Mouse (Mus musculus): ENCODE measurements at regions not wholly inside any gene's neighbourhood (a gene's known extent, or its start where the extent isn't known, plus 50 kb on each side); places are given as distances from the start of the nearest gene placed in this dataset.

DNA sequence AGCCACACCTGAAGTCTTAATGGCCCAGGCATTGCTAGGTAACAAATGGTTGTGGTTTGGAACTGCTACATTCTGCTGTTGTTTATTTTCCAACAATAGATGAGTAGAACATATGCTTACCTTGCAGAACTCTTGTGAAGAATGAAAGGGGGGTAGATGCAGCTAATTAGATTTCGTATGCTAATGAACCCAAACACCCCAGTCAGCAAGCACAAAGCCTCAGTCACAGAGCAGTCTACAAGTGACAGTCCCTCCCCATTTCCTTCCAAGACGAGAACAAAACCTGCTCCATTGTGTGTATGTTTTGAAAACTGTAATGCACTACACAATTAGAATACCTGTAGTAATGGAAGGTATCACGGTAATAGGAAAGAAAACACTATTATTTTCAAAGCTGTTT lies 190.2 kb downstream of the Kdr start:
- in situ Hi-C loops (cut with MboI; ENCODE audit: unreplicated experiment in 2 of 2) = no loop called here

DNA sequence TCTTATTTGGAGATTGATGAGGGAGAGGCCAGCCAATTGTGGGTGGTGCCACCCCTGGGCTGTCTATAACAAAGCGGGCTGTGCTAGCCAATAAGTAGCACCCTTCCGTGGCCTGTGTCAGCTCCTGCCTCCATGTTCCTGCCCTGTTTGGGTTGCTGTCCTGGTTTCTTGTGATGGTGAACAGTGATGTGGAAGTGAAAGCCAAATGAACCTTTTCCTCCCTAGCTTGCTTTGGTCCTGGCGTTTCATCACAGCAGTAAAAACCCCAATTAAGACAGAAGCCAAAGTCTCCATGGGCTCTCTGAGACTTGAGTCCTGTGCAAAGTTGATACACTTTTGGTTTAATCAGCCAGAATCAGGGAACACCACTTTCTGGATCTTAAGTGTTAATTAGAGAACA lies 192.1 kb downstream of the Kdr start:
- in situ Hi-C loops (cut with MboI; ENCODE audit: unreplicated experiment in 2 of 2) = no loop called here

DNA sequence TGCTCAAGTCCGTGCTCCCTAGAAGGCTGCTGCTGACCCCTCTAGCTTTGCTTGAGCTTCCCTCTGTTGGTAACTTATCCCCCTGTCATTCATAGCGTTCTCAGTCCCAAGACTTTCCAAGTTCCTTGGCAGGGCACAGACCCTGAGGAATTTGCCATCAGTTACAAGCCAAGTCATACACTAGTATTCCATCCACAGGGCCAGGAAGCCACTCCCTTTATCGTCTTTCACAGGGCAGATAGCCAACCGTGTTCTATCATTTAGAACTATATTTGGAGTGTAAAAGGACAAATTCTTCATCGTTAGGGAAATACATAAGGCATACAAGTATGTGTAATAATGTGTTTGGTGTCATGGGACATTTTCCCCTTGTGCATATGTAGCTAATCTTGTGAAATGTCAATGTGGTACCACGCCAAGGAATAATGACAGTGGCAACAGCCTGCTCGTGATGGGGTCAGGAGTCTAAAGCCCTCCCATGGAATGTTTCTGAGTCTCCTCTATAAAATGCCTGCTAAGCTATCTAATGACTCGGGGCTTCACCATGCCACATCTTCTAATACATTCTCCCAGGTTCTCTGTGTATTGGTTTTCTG lies 193.2 kb downstream of the Kdr start:
- in situ Hi-C loops (cut with MboI; ENCODE audit: unreplicated experiment in 2 of 2) = no loop called here

DNA sequence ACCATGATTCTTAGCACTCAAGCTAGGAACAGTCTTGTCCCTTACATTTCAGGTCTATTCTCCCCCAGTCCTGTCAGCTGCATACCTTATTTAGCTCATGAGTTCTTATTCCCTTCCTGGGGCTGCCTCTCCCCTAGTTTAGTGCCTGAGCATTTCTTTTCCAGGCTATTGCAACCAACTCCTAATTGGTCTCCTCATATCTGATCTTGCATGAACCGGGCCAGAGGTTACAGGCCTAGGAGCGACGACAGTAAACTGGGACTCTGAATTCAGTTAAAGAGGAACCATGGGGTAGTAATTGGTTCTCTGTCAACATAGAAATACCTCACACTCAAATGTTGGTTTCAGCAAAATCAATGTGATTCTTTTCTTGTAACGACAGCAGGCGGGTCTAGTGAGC lies 195.9 kb downstream of the Kit start:
- in situ Hi-C loops (cut with MboI; ENCODE audit: unreplicated experiment in 2 of 2) = no loop called here

DNA sequence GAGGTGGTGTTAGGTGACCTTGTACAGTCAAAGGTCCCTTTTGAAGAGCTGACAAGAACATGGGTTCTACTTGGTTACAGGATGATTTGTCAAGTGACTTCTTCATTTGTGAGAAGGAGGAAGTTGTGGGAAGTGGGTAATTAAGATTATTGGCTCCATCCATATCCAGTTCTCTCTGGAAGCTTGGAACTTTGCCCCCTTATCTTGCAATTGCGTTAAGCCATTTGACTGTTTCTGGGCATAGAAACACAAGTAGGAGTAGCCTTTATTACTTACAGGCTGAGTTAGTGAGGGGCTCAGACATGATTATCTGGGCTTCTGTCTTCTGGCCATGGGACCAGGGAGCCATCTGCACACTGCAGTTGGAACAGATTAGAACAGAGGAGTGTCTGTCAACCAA lies 192.5 kb downstream of the Kit start:
- in situ Hi-C loops (cut with MboI; ENCODE audit: unreplicated experiment in 2 of 2) = no loop called here

DNA sequence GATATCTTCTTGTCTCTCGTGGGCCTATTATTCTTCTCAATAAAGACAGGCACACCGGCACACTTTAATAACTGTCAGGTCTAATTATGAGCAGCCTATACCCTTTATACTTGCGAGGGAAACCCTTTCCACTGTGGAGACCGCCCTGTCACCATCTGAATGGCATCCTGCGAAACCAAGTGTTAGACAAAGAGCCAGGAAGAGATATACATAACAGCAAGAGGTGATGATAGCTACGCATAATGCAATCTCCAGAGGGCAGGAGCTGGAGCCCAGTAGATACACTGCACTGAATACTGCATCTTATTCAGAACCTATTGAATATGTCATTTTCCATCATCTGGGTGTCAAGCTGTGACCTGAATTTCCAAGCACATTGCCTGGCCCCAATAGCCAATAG lies 187.7 kb downstream of the Kit start:
- in situ Hi-C loops (cut with MboI; ENCODE audit: unreplicated experiment in 2 of 2) = no loop called here

DNA sequence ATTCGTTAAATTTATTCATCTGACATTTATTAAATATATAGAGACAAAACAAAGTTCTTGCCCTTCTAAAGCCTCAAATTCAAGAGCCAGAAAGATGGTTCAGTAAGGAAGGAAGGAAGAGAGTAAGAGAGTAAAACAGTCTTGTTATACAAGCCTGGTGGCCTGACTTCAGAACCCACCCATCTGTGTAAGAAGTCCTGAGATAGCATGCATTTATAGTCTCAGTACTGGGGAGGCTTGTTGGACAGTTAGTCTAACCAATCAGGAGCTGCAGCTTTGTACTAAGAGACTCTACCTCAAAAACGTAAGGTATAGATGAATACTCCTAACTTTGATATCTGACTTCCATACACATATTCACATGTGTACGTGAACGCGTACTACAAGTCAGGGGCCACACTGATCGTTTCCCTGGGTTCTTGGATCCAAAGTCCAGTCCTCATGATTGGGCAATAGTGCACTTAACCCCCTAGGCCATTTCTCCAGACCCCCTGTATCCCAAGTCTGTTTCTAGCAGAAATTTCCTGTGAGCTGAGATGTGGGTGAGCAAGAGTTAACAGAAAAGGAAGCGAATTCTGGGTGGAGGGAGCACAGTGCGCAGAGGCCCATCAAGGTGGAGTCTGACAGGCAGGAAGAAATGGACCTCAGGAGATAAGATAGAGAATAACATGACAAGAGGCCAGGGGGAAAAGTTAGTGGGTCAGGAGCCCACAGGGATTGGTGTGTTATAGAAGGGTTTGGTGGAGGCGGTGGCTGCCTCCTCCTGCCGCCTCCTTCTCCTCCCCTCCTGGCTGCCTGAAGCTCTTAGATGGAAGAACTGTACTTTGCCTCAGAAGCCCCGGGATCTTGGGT lies 187.0 kb downstream of the Kit start:
- in situ Hi-C loops (cut with MboI; ENCODE audit: unreplicated experiment in 2 of 2) = no loop called here

DNA sequence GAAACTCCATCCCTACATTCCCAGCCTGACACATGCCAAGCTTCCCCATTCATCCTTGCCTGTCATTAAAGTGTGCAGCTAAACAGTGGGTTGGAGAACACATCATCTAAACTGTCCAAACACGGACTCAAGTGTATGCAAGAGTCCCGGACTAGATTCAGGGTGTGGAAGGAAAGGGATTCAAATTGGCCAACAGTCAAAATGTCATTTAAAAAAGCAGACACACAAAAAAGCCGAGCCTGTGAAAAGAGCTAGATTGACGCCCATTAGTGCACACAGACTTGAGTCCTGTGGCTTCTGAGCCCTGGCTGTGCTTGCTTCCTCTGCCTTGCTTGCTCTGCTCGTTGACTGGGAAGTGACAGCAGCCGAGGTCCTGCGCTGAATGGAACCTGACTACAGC lies 181.5 kb downstream of the Kit start:
- in situ Hi-C loops (cut with MboI; ENCODE audit: unreplicated experiment in 2 of 2) = no loop called here

DNA sequence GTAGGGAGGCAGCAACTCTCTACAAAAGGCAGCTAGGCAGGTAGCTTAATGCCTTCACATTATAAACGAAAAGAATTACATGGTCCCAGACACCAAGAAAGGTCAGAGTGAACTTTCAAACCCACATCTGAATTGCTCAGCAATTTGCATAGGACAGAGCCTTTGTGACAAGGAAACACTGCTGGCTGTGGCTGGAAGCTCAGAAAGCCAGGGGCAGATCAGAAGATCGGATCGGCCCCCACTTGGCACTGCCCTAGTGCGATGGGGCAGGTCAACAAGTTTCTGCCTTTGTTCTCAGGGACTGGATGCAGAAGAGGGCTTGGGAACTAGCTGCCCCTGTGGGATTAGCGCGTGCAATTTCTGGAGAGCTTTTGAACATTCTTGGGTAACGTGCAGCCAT lies 179.6 kb downstream of the Kit start:
- in situ Hi-C loops (cut with MboI; ENCODE audit: unreplicated experiment in 2 of 2) = no loop called here

DNA sequence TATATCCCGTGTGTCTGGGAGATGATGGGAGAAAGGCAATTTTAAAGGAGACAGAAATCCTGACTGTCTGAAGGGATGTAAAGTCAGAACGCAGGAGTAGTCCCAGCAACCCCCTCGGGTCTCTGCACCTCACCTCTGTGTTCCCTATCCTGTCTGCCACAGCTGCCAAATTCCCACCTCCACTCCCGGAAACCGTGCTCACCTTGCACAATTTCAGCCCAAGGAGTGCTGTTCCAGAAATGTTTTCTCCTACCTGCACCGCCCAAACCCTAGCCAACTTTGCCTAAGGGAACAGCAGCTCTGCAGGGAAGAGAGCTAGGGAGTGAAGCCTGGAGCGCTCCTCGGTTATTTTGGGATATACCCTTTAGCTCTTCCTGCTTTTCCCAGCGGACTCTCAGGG lies 170.6 kb downstream of the Kit start:
- in situ Hi-C loops (cut with MboI; ENCODE audit: unreplicated experiment in 2 of 2) = no loop called here

DNA sequence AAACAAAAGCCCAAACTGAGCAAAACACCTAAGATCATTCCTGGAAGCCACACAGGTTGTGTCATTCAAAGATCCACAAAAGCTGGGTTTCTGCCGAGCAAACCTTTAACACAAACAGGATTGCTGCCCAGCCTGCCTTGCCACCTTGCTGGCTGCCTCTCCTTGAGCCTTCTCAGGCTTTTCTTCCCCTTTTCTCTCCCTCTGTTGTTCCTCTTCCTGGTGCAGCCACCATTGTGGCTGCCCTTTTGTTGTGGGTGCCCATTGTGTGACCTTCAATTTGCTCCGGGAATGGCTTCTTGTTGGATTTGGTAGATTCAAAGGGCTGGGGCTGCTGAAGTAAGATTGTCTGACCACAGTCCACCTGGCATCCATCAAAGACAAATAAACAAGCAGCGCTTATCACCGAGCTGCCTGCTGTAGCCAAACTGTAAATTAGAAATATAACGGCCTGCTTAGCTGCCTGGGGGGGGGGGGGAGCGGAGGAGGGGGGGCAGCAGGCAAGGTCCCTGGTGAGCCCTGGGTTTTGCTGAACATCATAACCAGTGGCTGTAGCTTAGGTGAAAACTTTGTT lies 169.8 kb downstream of the Kit start:
- in situ Hi-C loops (cut with MboI; ENCODE audit: unreplicated experiment in 2 of 2) = no loop called here

DNA sequence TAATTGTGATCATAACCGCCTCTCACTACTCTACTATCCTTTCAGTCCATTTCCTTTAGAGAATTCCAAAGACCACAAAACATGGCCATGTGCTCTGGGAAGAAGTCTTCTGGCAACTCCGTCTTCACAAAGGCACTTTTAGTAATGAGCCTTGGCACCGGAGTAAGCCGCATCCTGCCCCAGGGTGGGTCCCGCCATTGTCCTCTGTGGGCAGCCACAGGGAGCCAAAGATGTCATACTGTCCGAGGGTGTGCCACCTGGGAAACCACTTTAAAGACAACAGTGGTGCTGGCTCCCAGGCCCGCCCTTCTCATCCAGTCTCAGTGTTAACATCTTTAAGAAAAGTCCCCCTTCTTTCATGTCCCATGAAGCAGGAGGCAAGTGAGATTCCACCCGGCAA lies 164.6 kb downstream of the Kit start:
- in situ Hi-C loops (cut with MboI; ENCODE audit: unreplicated experiment in 2 of 2) = no loop called here

DNA sequence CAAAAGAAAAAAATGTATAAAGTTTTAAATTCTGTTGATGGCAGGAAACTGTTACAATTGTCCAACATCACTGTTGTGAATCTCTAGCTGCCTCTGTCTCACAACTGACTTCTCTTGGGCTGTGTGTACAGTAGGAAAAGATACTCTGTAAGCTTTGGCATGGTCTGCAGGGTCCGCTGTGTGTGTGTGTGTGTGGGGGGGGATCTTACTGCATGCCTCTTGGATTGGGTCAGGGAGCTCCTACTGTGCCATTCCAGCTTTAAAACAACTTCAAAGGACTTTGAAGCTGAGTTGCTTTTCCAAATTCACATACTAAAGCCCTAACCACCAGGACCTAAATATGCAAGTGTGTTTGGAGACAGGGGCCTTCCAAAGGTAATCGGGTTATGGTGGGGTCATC lies 163.7 kb downstream of the Kit start:
- in situ Hi-C loops (cut with MboI; ENCODE audit: unreplicated experiment in 2 of 2) = no loop called here

DNA sequence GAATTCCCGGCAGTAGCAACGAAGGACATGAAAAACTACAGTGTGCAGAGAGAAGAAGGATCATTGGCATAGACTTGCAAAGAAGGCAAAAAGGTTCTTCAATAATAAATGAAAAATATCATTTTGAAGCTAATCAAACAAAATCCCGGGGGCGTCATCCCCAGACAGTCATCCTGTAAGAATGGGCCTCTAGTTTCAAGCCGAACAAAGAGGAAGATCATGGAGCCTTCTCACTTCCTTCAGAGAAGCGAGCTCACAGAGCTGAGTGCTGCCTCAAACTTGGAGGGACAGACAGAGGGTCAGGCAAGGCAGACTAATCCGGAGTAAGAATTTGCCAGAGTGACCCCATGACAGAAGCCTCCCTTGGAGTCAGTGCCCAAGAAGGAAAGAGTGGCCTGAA lies 163.0 kb downstream of the Kit start:
- in situ Hi-C loops (cut with MboI; ENCODE audit: unreplicated experiment in 2 of 2) = no loop called here

DNA sequence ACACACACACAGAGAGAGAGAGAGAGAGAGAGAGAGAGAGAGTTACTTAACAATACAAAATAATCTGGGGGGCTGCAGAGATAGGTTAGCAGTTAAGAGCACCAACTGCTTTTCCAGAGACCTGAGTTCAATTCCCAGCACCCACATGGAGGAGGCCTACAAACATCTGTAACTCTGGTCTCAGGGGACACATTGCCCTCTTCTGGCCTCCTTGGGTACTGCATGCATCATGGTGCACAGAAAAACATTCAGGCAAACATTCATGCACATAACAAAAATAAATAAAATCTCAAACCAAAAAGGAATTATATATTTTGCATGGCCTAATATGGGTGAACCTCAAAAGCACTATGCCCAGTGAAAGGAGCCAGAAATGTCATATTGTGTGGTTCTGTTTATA lies 161.6 kb downstream of the Kit start:
- in situ Hi-C loops (cut with MboI; ENCODE audit: unreplicated experiment in 2 of 2) = no loop called here

DNA sequence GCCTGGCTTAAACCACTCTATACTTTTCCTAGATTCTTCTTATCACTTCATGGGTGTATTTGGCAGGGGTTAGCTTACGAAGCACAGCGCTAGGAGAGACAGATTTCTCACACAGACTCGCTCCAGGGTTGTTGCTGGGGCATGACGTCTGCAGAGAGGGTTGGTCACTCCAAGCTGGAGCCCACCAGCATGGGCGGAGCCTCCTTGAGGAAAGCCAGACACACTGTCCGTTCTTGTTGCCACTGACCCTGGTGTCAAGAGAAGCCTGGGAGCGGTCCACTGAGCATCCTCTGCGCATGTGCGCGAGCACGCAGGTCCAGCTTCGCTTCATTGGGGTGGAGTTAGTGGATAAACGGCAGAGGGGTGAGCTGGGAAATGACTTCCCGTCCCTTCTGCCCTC lies 159.8 kb downstream of the Kit start:
- in situ Hi-C loops (cut with MboI; ENCODE audit: unreplicated experiment in 2 of 2) = no loop called here

DNA sequence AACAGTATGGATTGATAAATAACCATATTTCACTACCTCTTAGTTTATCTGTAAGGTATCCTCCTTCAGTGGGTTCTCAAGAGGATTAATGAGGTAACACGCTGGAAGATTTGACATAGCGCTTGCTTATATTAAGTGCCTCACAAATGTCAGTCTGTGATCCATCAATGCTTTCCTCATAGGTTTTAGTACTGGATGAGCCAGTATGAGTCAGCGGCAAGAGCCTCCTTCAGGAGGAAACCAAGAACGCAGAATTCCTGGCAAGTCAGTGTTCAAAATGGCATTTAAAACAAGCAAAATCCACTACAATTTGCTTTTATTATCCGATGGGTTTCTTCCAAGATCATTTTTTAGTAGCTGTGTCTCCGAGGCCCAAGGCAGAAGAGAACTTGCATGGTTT lies 159.3 kb downstream of the Kit start:
- in situ Hi-C loops (cut with MboI; ENCODE audit: unreplicated experiment in 2 of 2) = no loop called here

DNA sequence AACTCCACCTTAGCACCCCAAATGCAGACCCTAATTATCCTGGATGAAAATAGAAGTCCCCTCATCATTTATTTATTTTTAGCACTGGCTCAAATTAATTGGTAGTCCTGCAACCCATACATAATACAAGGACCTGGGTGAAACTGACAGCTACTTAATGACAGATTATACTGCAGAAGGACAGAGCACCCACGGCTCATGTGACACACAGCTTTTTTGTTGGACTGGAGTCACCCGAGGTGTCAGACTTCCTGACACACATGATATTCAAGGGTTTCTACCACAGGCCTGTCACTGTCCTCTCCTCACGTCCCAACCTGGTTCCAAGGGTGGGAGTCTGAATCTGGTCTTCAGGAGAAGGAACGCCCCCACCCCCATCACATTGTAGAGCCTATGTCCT lies 156.5 kb downstream of the Kit start:
- in situ Hi-C loops (cut with MboI; ENCODE audit: unreplicated experiment in 2 of 2) = no loop called here

DNA sequence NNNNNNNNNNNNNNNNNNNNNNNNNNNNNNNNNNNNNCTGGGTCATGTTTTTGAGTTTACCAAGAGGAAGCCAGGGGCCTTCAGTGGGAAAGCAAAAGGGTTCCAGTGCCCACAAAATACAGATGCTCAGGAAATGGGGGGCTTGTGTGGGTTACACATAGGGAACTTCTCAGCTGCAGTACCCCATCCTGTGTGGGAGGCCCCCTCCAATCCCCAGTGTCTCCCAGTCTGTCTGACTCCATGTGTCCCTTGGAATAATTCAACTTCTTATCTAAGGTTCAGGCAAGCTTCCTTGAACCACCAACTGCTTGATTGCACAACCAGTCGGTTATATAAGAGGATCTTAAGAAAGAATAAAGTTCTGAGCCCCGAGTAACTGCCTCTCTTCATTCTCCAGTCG lies 156.0 kb downstream of the Kit start:
- in situ Hi-C loops (cut with MboI; ENCODE audit: unreplicated experiment in 2 of 2) = no loop called here

DNA sequence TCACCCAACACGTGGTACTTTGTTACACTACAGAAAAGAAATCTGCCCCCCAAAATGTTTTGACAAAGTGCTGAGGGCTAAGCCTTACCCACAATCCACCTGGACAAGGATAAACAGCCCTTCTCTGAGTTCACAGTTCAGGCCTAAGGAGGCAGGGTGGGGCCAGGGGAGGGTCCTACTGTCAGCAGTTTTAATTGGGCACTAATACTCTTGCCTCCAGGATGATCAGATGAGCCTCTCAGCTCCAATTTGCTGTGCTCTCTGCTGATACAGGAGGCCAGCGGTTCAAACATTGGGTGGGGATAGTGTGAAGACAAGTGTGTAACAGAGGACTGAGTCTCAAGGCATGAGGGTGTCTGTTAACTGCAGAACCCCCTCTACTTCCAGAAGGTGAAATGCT lies 146.6 kb downstream of the Kit start:
- in situ Hi-C loops (cut with MboI; ENCODE audit: unreplicated experiment in 2 of 2) = no loop called here

DNA sequence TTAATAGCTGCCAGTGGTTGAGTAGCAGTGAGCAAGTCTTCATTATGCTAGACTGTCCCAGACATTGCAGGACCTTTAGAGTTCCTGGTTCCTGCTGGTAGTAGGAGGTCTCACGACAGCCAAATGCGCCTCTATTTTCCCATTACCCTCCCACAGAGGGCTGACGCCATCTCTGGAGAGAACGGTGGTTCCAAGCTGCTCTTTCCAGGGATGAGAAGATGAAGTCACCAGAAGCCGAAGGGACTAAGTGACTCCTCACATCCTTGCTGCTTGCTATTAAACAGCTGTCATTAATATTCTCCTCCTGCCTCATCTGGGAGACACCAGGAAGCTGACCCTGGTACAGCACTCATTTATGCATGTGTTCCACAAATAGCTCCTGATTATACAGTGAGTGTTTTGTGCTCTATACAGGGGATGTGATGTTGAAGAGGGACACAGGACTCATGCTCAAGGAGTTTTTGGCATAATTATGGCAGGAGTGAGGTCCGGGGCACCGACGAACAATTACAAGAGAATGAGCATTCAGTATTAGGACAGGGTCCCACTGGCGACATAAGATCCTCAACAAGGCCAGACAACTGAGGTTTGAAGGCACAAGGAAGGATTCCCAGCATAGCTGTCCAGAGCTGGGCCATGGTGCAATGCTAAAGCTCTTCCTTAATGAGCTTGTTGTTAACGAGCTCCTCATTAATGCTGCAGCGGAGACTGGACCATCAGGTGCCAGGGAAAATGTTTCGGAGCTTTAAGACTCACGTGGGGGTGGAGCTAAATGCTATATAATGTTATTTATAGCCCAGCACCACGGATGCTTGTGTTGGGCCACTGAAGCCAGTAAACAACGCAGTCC lies 145.6 kb downstream of the Kit start:
- in situ Hi-C loops (cut with MboI; ENCODE audit: unreplicated experiment in 2 of 2) = no loop called here
